Mouse (Mus musculus) gastrocnemius, adult 18-20 months (tissue): ENCODE data around the gene Acer1. TPM values are rescaled to one million over a fixed set of nuclear protein-coding genes. Genes with fewer than 3 reads are reported as not detected.
A peak's percentile ranks its signal among the peaks of the same experiment; 100 is the strongest.
"Not testable (repeated sequence)": the region's sequence is repeated elsewhere in the genome, so short reads cannot be mapped to it uniquely, and the experiment has no call there.

ENCODE experiments used
- DNase-seq: peaks from one replicate; pipeline ENCODE4 v3.0.0; 2021; ENCODE audit warnings: low spot score
- total RNA-seq, 2 experiments: library from RNA; stranded (reverse); gene quantifications; 2 replicates each; pipeline ENCODE4 v1.2.3; 2021

The Acer1 gene
- total RNA-seq, 2 experiments from 2014 or later, result not detected

DNA sequence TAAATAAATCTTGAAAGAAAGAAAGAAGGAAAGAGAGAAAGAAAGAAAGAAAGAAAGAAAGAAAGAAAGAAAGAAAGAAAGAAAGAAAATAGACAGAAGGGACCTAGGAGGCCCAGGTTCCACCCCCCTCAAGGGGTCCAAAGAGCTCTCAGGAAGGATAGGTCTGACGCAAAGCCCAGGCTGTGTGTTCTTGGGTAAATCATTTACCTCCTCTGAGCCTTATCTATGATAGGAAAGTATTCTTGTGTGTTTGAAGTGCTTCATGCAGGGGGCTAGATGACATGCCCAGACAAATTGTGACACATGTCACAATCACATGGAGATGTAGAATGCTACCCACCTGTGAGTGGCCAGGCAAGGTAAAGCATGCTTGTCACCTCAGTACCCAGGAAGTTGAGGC is 29.3 kb downstream of the Acer1 start:
- DNase-seq, result no peak

DNA sequence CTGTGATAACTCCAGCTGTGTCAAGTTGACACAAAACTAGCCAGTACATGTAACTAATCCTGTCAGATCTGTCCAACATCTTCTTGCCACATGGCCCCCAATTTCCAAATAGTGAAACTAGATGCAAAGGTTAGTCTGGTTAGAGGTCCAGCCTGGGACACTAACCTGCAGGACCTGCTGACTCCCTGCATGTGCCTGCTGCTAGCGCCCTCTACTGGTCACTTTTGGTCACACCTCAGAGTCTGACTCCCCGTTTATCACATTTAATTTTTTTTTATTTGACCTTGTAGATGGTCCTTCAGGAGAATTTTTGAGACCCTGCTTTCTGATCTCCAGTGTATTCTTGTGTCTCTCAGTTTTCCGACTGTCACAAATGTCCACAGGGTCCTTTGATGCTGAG is 31.0 kb downstream of the Acer1 start:
- peak; percentile 69 for DNase-seq

DNA sequence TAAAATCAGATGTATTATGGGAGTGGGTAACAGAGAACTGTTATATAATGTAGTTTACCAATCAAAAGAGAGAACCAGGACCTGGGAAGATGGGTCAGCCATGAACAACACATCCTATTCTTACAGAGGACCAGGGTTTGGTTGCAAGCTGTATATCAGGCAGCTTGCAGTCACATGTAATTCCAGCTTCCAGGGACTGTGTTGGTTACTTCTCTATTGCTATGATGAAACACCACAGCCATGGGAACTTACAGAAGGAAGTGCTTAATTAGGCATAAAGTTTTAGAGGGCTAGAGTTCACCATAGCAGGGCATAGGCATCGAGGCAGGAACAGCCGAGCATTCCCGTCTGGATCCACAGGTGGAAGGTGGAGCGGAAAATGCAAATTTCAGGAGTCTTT is 43.2 kb downstream of the Acer1 start:
- no peak for DNase-seq

DNA sequence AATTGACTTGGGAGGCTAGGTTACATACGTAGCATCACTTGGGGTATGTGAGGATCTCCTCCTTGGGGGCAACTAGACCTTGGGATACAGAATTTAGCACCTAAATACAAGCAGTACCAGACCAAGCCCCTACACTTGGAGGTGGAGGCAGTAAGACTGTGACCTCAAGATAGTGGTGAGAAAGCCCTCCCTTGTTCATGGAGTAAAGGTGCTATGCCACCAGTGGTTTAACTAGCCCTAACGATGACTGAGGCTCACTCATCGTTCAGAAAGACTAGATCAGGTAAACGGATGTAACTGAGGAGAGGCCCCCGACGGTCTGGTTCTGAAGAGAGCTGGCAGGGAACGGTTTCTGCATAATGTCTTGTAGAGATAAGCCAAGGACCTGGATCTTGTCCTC is 45.2 kb downstream of the Acer1 start:
- no peak for DNase-seq

DNA sequence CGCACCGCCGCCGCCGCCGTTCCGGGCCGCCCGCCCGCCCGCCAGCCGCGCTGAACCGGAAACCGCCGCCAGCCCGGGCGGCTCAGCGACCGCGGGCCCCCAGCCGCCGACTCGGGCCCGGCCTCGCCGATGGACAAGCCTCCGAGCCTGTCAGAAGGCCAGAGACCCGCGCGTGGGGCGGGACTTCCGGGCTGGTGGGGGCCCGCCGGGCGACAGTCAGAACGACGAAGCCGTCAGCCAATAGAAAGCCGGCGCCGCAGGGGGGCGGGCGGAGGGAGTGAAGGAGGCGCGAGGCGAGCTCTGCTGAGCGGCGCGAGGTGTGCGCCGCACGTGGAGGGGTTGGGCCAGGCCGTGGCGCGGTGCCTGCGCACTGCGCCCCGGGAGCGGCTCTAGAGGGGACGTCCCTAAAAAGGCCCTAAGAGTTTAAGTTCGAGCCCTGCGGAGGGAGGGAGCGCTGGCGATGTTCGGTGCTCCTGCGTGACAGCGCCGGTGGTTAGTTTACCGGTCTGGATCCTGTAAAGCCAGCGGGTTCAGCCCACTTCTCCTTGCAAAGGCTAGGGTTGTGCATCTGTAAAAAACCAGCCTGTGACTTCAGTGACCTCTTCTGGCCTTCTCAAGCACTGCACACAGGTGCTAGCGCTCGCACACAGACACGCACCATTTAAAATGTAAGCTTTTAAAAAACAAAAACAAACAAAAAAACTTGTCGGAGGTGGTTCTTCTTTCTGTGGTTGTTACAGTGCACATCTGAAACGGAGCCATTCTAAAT is 46.4 kb downstream of the Acer1 start, which contains the start of gene Mllt1:
Gene Mllt1 (minus strand): TSS at position 53 of the 769 bp plus-strand sequence.
- DNase-seq, result peak; percentile 99

DNA sequence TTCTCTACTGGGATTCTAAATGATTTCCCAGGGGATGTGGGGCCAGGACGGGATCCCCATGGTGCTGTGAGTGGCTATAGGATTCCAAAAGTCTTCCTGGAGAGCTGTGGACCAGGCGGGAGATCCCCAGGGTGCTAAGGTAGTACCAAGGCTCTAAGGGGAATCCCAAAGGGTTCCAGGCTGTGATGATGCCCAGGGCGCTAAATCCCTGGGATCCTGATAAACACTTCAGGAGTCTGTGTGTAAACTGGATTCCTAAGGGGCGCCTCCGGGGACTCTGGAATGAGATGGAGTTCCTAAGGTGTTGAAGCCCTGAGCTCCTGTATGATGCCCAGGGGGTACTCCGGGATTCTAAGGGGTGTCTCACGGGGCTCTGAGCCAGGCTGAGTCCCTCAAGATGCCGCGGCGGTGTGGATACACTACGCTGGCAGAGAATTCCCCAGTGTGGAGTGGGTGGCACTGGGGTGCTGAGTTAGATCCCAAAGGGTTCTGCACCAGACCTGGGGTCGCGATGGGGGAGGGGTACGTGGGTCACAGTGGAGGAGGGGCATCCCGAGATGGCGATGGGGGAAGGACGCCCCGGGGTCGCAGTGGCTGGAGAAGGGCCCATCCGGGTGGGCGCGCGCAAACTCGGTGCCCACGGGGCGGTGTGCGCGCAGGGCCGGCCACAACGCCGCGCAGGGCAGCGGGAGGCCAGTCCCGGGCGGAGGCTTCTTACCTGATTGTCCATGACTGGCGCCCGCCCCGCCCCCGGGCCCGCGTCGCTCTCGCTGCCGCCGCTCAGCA is 47.2 kb downstream of the Acer1 start:
- no peak for DNase-seq

DNA sequence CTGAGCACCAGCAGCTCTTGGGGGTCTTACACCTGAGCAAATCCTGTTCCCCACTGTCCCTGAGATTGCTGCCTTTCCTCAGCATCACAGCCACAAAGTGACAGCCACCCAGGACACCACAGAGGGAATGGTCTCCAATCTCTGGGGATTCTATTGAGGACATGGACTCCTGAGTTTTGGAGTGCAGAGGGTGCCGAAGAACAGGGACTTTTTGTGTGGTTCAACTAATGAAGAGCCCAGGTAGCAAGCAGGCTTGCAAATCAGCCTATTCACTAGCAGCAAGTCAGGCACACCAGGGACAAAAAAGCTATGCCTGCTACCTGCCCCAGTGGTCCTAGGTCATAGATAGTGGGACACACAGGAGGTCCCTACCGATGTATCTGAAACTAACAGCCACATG is 48.5 kb downstream of the Acer1 start:
- no peak for DNase-seq

DNA sequence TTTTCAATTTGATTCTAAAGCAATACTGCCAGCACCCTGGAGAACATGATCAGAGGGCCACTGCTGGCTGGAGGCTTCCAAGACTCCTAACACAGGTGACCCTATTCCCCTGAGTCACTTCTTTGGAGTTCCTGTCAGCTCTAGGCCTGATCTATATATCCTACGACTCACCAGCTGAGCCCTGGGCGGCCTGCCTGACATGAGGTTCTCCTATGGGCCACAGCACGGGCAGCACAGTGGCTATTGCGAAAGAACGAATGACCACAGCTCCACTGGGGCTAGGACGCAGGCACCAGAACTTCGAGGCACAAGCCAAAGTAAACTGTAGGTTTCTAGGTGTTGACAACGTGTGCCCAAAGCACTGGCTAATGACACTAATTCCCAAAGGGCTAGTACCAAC is 51.9 kb downstream of the Acer1 start:
- no peak for DNase-seq

DNA sequence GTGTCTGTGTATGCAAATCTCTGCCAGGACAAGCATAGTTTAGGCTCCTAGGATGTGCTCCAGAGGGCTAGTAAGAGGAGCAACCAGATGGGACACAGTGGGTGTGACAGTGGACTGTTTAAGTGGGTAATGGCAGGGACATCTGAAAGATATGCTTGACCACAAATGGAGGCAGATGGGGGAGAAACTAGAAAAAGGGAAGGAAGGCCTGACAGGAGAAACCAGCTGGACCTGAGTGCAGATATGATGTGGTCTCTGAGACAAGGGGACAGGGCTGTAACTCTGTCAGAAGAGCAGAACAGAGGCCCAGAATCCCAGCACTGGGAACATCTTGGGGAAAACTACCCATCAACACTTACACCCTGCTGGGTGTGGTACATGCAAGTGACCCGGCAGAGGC is 52.4 kb downstream of the Acer1 start:
- no peak for DNase-seq

DNA sequence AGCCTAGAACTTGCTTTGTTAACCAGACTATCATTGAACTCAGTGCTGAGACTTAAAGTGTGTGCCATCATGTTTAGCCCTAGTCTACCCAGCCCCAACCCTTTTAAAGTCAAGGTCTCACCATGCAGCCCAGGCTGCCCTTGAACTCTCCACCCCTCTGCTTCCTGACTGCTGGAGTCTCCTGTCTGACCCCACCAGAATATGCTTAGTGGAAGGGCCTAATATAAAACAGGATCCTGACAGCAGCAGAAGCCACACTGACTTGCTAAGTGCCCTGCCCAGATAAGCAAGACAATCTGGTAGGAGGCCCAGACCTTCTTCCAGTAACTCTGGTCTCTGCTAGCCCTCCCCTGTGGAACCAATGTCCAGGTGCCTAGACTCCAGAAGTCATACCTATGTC is 52.8 kb downstream of the Acer1 start:
- DNase-seq, result no peak

DNA sequence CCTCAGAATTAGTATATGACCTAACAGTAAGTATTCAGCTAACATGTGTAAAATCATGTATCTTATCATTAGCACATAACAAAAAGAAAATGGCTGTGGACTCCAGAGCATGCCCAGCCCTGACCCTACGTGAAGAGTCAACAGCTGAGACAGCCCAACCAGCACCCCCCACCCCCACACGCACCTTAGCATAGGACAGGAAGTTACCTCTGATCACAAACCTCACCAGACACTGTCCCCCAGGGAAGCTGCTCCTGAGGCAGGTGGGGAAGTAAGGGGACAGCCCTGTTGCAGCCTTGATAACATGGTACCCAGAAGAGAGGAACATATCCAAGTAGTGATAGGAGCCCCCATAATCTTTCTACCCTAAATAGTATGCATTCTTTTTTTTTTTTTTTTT is 55.9 kb downstream of the Acer1 start:
- DNase-seq, result no peak

DNA sequence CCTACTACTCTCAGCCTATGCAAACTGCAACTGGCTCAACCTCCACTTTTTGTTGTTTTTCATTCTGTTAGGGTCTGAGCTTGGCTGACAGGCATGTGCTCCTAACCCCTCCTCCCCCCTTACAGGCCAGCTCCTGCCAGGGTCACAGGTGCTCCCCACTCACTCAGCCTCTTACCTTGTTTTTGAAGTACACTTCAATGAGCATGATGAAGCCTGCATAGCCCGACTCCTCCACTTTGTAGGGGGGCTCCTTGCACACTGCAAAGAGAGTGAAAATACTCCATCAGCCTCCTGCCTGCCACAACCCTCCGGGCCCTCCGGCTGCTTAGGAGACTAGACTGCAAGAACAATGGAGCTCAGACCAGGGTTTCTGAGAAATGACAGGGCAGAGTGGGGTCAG is 62.2 kb downstream of the Acer1 start:
- DNase-seq, result no peak

DNA sequence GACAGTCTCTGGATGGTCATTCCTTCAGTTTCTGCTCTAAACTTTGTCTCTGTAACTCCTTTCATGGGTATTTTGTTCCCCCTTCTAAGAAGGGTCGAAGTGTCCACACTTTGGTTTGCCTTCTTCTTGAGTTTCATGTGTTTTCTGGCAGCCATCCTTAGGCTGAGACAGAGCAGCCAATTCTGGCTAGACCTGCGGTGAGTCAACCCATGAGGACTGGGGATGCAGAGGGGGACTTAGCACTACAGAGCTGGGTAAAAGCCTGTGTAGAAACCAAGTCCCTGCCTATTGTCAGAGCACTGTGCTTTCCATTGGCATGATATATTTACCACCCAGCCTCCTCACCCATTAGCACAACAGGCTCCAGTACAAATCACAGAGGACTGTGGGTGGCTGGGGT is 64.8 kb downstream of the Acer1 start:
- no peak for DNase-seq

DNA sequence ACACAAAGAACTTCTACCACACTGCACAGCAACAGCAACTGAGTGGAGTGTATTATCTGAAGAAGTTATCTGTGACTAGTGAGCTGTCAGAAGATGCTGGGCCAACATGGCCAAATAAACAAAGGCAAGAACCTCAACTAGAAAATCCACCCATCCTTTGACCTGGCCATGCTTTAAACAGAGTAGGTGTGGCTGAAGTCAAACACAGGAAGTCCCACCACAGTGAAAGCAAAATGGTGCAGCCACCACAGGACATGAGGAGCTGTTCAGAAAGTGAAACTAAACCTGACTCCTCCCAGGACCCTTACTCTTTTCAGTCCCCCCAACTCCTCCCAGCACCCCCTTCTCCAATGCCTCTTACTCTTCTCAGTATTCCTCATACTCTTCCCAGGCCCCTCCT is 68.5 kb downstream of the Acer1 start:
- DNase-seq, result no peak

DNA sequence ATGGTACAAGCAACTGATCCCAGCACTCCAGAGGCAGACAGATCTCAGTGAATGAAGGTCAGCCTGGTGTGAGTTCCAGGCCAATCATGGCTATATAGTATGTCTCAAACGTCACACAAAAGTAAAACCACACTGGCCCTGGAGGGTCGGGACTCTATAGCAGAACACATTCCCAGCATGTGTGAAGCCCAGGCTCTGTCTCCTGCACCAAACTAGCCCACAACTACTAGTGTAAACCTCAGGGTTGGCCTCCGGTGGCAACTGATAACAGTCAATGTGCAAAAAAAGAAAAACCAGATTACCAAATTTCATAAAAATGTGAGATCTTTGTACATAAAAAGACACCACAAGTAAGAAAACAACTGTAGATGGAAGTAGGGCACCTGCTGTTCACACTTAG is 68.9 kb downstream of the Acer1 start:
- no peak for DNase-seq

DNA sequence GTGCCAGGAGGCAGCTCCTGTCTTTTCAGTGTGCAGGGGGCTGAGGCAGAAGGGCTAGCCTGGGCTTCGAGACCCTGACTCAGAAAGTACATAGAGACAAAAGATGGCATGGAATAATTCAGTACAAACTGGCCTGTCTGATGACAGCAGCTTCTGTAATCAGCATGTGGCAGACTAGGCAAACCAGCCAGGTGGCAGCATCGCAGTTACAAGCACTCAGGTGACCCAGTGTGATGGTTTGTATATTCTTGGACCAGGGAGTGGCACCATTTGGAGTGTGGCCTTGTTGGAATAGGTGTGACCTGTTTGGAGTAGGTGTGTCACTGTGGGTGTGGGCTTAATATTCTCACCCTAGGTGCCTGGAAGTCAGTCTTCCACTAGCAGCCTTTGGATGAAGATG is 72.2 kb downstream of the Acer1 start:
- DNase-seq, result not testable (repeated sequence)

DNA sequence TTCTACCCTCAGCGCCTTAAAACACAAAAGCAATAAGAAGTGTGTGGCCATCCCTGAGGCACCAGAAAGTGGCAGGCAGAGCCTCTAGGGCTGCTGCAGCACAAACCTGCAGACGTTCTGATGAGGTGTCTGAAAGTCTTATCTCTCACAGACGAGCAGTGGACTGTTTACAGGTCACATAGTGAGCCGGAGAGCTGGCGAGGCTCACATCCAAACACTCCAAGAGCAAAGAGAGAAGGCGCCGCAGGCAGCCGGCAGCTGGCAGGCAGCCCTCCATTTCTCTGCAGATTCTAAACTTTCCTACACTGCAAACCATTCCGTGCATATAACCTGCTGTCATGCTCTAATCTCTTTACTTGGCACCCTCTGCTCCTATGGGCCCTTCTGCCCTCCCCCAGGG is 74.0 kb downstream of the Acer1 start:
- no peak for DNase-seq

DNA sequence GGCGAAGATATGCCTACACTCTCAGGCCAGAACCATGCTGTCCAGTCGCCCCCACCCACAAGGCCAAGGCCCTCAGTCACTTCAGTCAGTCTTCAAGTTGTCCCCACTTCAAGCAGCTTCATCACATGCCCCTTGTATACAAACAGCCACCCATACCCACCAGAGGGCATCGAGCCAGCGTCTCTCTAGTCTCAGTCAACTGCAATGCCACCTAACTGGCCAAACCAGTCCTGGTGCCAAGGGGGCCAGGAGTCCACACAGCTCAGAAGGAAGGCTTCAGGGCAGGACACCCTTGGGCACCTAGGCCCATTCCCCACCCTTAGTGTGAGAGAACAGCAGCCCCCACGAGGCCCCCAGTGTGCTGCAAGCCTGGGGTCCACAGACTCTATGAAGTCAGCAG is 74.8 kb downstream of the Acer1 start:
- no peak for DNase-seq

DNA sequence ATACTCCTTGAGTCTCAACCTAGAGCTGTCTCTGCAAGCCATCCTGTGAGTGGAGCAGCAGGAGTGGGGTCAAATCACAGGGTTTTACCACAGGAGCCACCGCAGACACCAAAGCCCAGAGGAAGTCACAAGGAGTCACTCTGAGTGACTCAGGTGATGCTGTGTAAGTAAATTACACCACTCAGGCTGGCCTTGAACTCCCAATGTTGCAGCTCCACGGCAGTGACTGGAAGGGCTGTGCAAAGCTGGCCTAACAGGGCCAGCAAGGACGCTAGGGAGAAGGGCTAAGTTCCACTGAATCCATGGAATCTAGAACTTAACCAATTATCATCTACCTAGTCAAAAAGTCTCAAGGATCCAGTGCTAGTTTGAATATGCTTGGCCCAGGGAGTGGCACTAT is 75.8 kb downstream of the Acer1 start:
- no peak for DNase-seq
